Mouse (Mus musculus): ENCODE data around the gene Olfr104-ps.

Gene Olfr104-ps

GRCm38 (mm10) chr17:37359282-37359681, at the start of gene Olfr104-ps:
Olfr104-ps (plus strand) TSS chr17:37359582.
- no peak for DNase-seq

DNA sequence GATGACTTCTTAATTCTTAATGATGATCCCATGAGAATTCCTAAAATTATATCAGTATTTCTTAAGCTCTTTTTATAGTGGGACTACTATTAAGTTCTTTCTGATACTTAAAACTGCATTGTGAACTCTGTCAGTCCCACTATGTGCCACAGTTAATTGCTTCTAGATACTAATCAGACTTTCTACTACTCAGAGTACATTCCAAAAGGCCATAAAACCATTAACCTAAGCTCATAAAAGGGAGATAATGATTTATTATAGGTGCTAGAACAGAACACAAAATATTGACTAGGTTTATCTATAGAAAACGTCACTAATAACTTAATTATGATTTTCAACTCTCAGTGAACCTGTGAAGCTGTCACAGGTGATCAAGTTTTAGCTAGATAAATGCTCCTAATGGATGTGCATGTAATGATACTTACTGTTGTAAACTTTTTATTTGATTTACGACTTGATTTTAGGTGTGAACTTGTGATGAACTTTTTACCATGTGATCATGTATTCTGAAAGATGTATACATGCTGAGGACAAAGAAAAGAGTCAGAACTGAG, 49.2 kb upstream of the Olfr104-ps start:
- no peak for DNase-seq

DNA sequence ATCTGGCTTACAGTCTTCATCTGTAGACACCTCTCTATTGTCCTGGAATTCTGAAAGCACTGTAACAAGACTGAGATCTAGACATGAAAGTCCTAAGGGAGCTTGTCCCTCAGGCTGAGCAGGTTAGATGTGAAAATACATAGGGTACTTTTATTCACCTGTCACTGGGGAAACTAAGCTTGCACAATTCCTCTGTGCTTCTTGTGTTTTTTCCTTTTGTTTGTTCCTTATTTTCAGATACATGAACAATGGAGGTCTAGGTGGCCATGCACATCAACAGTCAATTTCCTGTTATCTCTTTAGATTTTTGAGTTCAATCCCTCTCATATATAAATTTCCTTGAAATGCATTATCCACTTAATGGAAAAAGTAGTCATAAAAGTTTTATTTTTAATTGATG, 42.4 kb upstream of the Olfr104-ps start, which contains the start of gene Olfr102:
Olfr102 (minus strand) TSS at position 101 of the 400 bp plus-strand sequence.
- DNase-seq, result no peak

GRCm38 (mm10) chr17:37339598-37339997, 19.8 kb upstream of the Olfr104-ps start, which contains the start of gene Olfr103:
Olfr103 (minus strand) TSS chr17:37339698.
- DNase-seq, result no peak

- DNase-seq, result no peak
These were observed 19.4 kb downstream of the Olfr104-ps start, which contains the start of gene Olfr105-ps for GRCm38 (mm10) chr17:37378733-37379132. Olfr105-ps (plus strand) TSS chr17:37379033.

DNA sequence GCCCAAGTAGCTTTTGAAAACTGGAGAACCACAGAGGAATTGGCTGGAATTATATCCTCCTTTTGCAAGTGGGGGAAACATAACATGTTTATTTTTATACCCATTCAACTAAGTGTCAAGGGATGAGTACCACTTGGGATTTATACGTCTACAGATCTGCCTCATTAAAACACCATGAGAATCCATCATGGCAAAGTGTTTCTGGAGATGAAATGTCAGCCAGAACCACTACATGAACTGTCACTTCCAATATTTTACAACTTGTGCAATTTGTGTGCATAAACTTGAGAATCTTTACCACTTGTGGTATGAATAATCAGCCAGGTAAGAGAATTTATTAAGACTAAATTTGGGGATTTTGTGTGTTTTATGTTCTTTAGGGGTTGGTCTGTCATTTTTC, 30.7 kb downstream of the Olfr104-ps start, which contains the start of gene Olfr106-ps:
Olfr106-ps (plus strand) TSS at position 301 of the 400 bp plus-strand sequence.
- no peak for DNase-seq

DNA sequence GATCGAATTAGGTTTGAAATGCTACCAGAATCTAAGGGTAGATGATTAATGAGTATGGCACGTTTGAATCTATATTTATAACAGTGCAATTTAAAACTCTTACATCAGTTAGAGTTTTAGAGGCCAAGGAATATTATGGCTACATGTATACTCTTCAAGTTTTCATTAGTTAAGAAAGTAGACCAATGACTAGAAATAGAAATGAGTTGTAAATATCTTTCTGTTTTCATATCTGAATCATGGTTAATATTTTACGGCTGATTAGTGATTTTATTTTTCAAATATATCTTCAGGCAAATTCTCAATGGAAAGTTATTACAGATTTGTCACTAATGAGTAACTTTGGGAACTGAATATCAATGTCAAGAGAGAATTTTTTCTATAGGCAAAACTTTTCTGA, 39.5 kb downstream of the Olfr104-ps start, which contains the start of gene Olfr107:
Olfr107 (plus strand) TSS at position 301 of the 400 bp plus-strand sequence.
- DNase-seq, result no peak

GRCm38 (mm10) chr17:37413380-37413779, 54.0 kb downstream of the Olfr104-ps start:
- DNase-seq, result no peak
